Mouse (Mus musculus): ENCODE results near the gene Fam117a. TPM values are rescaled to one million over a fixed set of nuclear protein-coding genes. Genes with fewer than 3 reads are reported as not detected.

Fam117a gene
- polyA plus RNA-seq, 1 experiment, result 55.8 TPM

DNA sequence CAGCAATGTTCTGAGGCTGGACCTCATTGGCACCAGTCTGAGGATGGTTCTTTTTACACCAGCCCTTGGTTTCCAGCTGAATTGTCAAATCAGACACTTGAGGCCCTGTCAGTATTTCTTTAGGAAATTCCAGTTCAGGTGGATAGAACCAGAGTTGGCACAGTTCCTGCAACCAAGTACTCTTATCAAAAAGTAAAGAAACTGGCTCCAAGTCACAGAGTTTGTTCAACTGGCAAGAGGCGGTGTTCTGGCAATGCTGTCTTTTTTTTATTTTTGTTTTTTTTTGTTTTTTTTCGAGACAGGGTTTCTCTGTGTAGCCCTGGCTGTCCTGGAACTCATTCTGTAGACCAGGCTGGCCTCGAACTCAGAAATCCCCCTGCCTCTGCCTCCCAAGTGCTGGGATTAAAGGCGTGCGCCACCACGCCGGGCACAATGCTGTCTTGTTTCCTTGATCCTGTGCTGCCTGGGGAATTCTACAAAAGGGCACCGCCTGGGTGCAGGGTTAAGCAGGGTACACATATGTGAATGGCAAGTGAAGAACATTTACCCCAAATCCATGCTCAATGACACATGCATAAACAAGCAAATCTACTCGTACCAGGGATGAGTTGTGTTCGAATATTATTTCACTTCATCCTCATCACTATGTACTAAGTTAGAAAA, 72.8 kb downstream of the Fam117a start:
- Histone ChIP-seq H3K4me1 (ENCODE audit: control insufficient read depth, insufficient read depth, low read length) (no peaks in the 10 kb centered on the region), H3K4me3 (replicated peaks; ENCODE audit: extremely low read depth, low read depth, low read length) (no peak overlapping the region)
- TF ChIP-seq CTCF (IDR thresholded peaks at IDR 0.05; ENCODE audit: insufficient read depth, low read length) (no peak), POLR2A (IDR thresholded peaks at IDR 0.05; ENCODE audit: borderline replicate concordance, extremely low read depth, low read depth, low read length) (no peak)
- 58% methylated on average over 10 of the region's 10 CpGs for WGBS
- DNase-seq, result no peak

DNA sequence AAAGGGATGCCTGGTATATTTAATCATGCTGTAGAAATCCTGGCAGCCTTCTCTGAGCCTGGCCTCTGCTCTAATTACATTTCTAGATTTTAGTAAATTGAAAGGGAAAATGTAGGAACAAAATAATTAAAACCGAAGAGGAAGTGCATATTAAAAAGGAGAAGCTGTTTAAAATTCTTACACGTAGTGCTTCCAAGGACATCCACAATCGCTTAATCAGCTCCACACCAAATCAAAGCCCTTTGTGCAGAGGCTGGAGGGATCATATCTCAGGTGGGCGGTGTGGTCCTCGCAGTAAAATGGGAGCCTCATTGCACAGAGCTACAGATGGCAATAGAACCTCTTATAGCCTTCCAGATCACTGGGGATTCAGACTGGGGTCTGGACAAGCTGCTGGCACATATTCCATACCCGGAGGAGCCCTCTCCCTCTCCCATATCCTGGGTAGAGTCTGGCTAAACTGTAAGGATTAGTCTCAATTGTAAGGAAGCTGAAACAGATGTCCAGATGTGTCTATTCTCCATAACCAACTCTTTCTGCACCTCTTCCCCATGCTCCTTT, 74.7 kb downstream of the Fam117a start:
- WGBS, result 55% methylated on average over 6 of the region's 6 CpGs
- Histone ChIP-seq H3K4me1 (ENCODE audit: control insufficient read depth, insufficient read depth, low read length) (peaks cover 5% of the 10 kb centered on the region), H3K4me3 (replicated peaks; ENCODE audit: extremely low read depth, low read depth, low read length) (no peak overlapping the region)
- DNase-seq, result no peak
- TF ChIP-seq POLR2A (IDR thresholded peaks at IDR 0.05; ENCODE audit: borderline replicate concordance, extremely low read depth, low read depth, low read length), result no peak
- TF ChIP-seq CTCF (IDR thresholded peaks at IDR 0.05; ENCODE audit: insufficient read depth, low read length), result no peak

DNA sequence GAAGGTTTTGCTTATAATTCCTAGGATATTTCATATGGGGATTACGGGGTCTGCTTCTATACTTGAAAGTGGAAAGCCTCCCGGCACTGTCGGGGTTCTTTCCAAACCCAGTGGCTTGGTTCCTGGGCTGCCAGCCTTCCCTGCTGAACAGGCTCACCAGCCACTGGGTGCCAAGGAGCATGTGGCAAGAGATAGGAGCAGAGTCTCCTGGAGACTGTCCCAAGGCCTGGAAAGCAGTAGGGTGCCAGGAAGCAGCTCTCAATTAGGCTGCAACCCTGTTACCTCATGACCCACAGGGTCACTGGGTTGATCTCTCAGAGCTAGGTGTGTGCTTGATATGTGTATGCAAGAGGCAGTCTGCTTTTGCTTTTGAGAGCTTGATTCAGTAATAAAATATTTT, 75.8 kb downstream of the Fam117a start:
- Histone ChIP-seq H3K4me1 (ENCODE audit: control insufficient read depth, insufficient read depth, low read length) (peaks cover 7% of the 10 kb centered on the region), H3K4me3 (replicated peaks; ENCODE audit: extremely low read depth, low read depth, low read length) (no peak overlapping the region)
- TF ChIP-seq CTCF (IDR thresholded peaks at IDR 0.05; ENCODE audit: insufficient read depth, low read length) (no peak), POLR2A (IDR thresholded peaks at IDR 0.05; ENCODE audit: borderline replicate concordance, extremely low read depth, low read depth, low read length) (no peak)
- WGBS, result 60% methylated on average over 3 of the region's 3 CpGs
- DNase-seq, result no peak

DNA sequence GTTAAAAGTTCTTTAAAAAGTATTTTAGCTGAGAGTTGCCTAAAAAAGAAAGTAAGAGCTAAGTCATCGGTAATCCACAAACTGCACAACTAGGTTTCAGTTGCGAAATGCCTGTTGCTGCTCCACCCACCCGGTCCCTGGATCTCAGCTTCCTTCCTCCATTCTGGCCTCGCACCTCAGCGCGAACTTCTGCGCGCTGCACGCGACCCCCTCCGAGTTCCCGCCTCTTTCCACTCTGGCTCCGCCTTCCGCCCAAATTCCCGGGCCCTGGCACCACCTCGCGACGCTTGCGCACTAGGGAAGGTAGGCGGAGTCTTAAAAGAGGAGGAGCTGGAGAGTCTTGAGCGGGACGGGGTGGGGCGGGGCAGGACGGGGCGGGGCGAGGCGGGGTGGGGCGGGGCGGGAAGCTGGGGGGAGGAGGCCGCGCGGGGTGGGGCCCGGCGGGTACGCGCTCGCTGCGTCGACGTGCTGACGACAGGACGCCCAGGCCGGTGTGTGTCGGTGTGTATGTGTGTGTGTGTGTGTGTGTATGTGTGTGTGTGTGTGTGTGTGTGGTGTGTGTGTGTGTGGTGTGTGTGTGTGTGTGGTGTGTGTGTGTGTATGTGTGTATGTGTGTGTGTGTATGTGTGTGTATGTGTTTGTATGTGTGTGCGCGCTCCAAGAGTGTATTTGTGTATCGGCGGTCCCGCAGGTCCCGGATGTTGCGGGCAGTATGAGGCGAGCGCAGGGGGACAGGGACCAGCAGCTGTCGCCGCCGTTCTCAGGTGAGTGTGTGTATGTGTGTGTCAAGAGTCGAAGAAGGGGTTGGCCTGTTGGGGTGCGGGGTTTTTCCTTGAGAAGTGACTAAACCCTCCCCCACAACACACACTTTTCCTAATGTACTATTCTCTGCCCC, 77.1 kb downstream of the Fam117a start, which contains the start of gene Spop:
Spop (plus strand) TSS at position 440 of the 895 bp plus-strand sequence.
- TF ChIP-seq CTCF (IDR thresholded peaks at IDR 0.05; ENCODE audit: insufficient read depth, low read length) (no peak), POLR2A (IDR thresholded peaks at IDR 0.05; ENCODE audit: borderline replicate concordance, extremely low read depth, low read depth, low read length) (peak; percentile 80; the same call in 1 of the 2 replicates)
- peaks cover 7% of the 10 kb centered on the region for H3K4me1 ChIP-seq (ENCODE audit: control insufficient read depth, insufficient read depth, low read length)
- DNase-seq, result peak; percentile 94
- WGBS, result 2% methylated on average over 57 of the region's 58 CpGs
- peak within 1 kb of the TSS; percentile 80 for H3K4me3 ChIP-seq (replicated peaks; ENCODE audit: extremely low read depth, low read depth, low read length)

DNA sequence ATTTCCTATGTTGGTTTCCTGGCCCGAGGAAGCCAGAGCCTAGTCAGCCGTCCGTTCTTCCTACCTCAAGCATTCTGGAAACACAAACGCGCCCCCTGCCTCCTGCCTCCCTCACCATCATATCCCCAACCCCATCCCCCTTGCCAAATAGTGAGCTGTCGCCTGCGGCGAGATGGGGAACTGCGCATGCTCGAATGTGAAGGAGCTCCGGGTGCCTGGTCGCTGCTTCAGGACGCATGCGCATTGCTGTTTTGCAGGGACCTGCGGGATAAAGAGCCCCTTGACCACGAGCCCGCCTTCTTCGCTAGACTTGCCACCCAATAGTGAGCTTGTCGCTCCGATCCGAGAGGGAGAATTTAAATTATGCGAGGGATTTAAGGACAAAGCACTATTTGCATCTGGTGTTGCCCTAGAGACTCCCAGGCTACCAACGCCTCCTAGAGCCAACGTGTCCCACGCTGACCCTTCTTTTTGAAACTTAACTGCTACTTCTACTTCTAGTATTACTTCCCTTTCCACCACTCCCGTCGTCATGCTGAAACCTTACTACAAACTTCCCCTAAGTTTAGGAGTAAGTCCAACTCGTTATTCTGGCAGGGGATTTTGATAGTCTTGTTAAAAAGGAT, 77.8 kb downstream of the Fam117a start:
- DNase-seq, result peak; percentile 91
- H3K4me1 ChIP-seq (ENCODE audit: control insufficient read depth, insufficient read depth, low read length), result peaks cover 7% of the 10 kb centered on the region
- WGBS, result under 1% methylated on average over 28 of the region's 28 CpGs
- H3K4me3 ChIP-seq (replicated peaks; ENCODE audit: extremely low read depth, low read depth, low read length), result peak overlapping the region; percentile 80
- TF ChIP-seq CTCF (IDR thresholded peaks at IDR 0.05; ENCODE audit: insufficient read depth, low read length) (0 out of 2 replicates have a peak, but pooled peaks have one; percentile 10), POLR2A (IDR thresholded peaks at IDR 0.05; ENCODE audit: borderline replicate concordance, extremely low read depth, low read depth, low read length) (peak; percentile 76; the same call in 1 of the 2 replicates)

DNA sequence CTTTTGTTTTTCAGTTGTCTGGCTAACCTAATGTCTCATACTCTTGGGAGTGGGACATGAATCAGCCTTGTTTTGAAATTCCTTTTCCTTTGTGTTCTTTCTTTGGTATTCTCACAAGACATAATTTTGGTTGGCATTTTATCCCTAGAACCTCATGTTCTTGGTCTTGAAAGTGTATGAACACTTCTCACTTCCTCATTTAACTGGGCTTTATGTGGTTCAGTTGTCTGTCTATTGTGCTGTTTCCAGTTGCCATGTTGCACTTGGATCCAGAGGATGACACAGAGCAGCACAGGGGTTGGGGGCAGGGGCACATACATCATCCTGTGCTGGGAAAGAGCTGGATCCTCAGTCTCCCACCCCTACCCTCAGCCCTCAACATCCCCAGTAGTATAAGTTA, 79.1 kb downstream of the Fam117a start:
- Histone ChIP-seq H3K4me1 (ENCODE audit: control insufficient read depth, insufficient read depth, low read length) (peaks cover 7% of the 10 kb centered on the region), H3K4me3 (replicated peaks; ENCODE audit: extremely low read depth, low read depth, low read length) (no peak overlapping the region)
- no peak for DNase-seq
- TF ChIP-seq POLR2A (IDR thresholded peaks at IDR 0.05; ENCODE audit: borderline replicate concordance, extremely low read depth, low read depth, low read length), result no peak
- TF ChIP-seq CTCF (IDR thresholded peaks at IDR 0.05; ENCODE audit: insufficient read depth, low read length), result no peak

DNA sequence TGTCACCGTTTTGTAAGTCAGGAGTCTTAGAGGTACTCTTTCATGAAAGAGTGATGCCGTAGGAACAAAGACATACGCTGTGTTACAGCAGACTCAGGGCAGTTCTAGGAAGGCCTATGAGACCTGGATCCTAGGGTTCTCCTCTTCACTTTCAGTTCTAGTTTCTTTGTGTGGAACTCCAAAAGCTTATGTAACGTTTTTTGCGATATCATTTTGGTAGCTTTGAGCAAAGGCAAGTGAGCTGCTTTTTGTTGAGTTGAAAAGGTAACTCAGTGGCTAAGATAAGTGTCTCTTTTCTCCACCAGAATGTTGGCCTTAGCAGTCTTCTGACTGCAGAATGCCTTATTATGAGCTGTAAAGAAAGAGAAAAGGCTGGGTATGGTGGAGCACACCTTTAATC, 80.5 kb downstream of the Fam117a start:
- H3K4me3 ChIP-seq (replicated peaks; ENCODE audit: extremely low read depth, low read depth, low read length), result no peak overlapping the region
- 65% methylated on average over 5 of the region's 5 CpGs for WGBS
- no peak for DNase-seq
- peaks cover 7% of the 10 kb centered on the region for H3K4me1 ChIP-seq (ENCODE audit: control insufficient read depth, insufficient read depth, low read length)
- TF ChIP-seq POLR2A (IDR thresholded peaks at IDR 0.05; ENCODE audit: borderline replicate concordance, extremely low read depth, low read depth, low read length) (no peak), CTCF (IDR thresholded peaks at IDR 0.05; ENCODE audit: insufficient read depth, low read length) (no peak)

DNA sequence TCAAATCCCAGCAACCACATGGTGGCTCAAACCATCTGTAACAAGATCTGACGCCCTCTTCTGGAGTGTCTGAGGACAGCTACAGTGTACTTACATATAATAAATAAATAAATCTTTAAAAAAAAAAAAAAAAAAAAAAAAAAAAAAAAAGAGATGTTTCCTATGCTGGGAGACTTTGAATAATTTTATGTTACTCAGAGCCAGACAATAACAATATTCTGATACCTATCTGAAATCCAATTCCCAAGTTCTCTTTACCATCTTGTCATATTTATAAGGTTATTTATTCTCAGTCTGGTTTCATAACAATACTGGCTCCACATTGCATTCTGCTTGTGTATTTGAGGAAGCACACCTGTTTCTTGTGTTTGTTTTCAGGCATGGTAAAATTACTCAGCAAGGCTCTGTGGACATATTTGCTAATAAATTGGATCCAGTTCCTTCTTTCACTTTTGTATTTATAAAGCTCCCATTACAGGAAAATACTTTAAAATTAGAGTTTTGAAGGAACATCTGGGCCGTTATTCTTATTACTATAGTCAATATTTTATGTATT, 84.1 kb downstream of the Fam117a start:
- H3K4me1 ChIP-seq (ENCODE audit: control insufficient read depth, insufficient read depth, low read length), result peaks cover 5% of the 10 kb centered on the region

DNA sequence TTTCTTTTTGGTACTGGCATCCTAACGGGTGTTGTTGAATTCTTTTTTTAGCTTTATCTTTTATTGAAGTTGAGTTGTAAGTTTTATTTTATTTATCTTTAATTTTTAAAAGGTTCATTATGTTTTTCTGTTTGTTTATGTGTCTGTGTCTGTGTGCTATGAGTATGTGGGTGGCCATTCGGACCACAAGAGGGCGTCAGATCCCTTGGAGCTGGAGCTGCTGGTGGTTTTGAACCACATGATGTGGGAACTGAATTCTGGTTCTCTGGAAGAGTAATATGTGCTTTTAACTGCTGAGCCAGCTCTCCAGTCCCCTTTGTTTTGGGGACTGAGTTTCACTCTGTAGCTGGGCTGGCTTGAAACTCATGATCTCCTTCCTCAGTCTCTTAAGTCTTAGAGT, 86.7 kb downstream of the Fam117a start:
- H3K4me3 ChIP-seq (replicated peaks; ENCODE audit: extremely low read depth, low read depth, low read length), result no peak overlapping the region
- H3K4me1 ChIP-seq (ENCODE audit: control insufficient read depth, insufficient read depth, low read length), result no peaks in the 10 kb centered on the region
- no peak for DNase-seq
- 79% methylated on average over 3 of the region's 3 CpGs for WGBS
- TF ChIP-seq CTCF (IDR thresholded peaks at IDR 0.05; ENCODE audit: insufficient read depth, low read length) (peak; percentile 25; the same call in 1 of the 2 replicates), POLR2A (IDR thresholded peaks at IDR 0.05; ENCODE audit: borderline replicate concordance, extremely low read depth, low read depth, low read length) (no peak)

More for the DNA sequence above, 84.1 kb downstream of the Fam117a start:
- no peak for DNase-seq
- H3K4me3 ChIP-seq (replicated peaks; ENCODE audit: extremely low read depth, low read depth, low read length), result no peak overlapping the region
- 49% methylated on average over 2 of the region's 2 CpGs for WGBS
- TF ChIP-seq CTCF (IDR thresholded peaks at IDR 0.05; ENCODE audit: insufficient read depth, low read length), result no peak
- TF ChIP-seq POLR2A (IDR thresholded peaks at IDR 0.05; ENCODE audit: borderline replicate concordance, extremely low read depth, low read depth, low read length), result no peak
